Comparison of ENCODE assay signal across 10 mouse cellular contexts in the genomic region with DNA sequence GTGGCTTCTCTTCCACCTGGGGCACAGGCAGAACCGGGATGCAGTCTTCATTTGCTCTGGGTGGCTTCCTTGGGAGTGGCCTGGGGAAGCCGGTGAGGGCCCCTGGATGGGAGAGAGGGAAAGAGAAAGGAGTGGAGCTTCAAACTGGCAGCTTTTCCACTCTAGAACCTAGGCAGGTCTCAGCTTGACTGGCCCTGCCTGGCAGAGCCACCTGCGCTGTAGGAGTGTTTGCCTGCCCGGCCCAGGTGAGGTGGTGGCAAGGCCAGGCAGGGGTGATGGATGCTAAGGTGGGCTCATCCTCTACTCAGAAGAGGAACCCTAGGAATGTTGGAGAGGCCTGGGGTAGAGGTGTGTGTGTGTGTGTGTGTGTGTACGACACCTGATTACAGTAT. TPM values are rescaled to one million over a fixed set of nuclear protein-coding genes. Genes with fewer than 3 reads are reported as not detected.
DNase-seq lines count a peak whose midpoint lies in the region; ATAC-seq and TF ChIP-seq lines count a peak whose summit lies in the region.
"Had no signal": no experiment of that assay in that cellular context is flagged by ENCODE, and none has a peak within 500 bp of the region (broad histone marks: within the 10 kb centered on the region; RNA-seq: fewer than 3 reads in every experiment).

No protein-coding gene starts in this region.

- TF ChIP-seq POLR2A in heart, adult 2 months (IDR thresholded peaks at IDR 0.05; ENCODE audit: insufficient read depth, low read depth, low read length): no peak

- H3K4me3 ChIP-seq in heart, adult 2 months: peak overlapping the region; percentile 67
- H3K4me3 ChIP-seq in heart, embryonic 12.5 days: no peak overlapping the region
- H3K4me3 ChIP-seq in layer of hippocampus, adult 2 months: peak overlapping the region; percentile 52
- peak overlapping the region; percentile 32 for H3K4me3 ChIP-seq in E14TG2a.4 (replicated peaks; ENCODE audit: low read length)
- H3K4me3 ChIP-seq in liver, embryonic 11.5 days (ENCODE audit: low read depth, low read length): 0 out of 2 replicates have a peak overlapping the region, but pooled peaks have one; percentile 17
- no peak overlapping the region for H3K4me3 ChIP-seq in midbrain, embryonic 13.5 days (replicated peaks)
- H3K4me3 ChIP-seq: forebrain, embryonic 12.5 days; limb, embryonic 12.5 days had no signal

- no peaks in the 10 kb centered on the region for H3K36me3 ChIP-seq in heart, adult 2 months (ENCODE audit: control insufficient read depth, insufficient read depth, low read length)
- no peaks in the 10 kb centered on the region for H3K36me3 ChIP-seq in heart, embryonic 12.5 days
- no peaks in the 10 kb centered on the region for H3K36me3 ChIP-seq in E14TG2a.4 (ENCODE audit: insufficient read depth, low read length)
- no peaks in the 10 kb centered on the region for H3K36me3 ChIP-seq in liver, embryonic 11.5 days (ENCODE audit: control insufficient read depth, insufficient read depth, low read length)
- no peaks in the 10 kb centered on the region for H3K36me3 ChIP-seq in midbrain, embryonic 13.5 days
- H3K36me3 ChIP-seq: forebrain, embryonic 12.5 days; limb, embryonic 12.5 days had no signal

- no peak for TF ChIP-seq EP300 in heart, adult 2 months (IDR thresholded peaks at IDR 0.05; ENCODE audit: insufficient read depth, low read depth, low read length)

- 63% methylated on average over 5 of the region's 5 CpGs for WGBS in heart, adult 2 months
- WGBS in heart, embryonic 12.5 days: 74% methylated on average over 5 of the region's 5 CpGs
- 72% methylated on average over 5 of the region's 5 CpGs for WGBS in liver, embryonic 11.5 days
- 92% methylated on average over 5 of the region's 5 CpGs for WGBS in midbrain, embryonic 13.5 days

- H3K79me2 ChIP-seq in heart, adult 2 months (replicated peaks; ENCODE audit: control insufficient read depth, insufficient read depth, low read length): peaks cover 3% of the 10 kb centered on the region; the same call in 1 of the 2 replicates

- peak overlapping the region; percentile 94 for H3K27ac ChIP-seq in heart, adult 2 months
- H3K27ac ChIP-seq in heart, embryonic 12.5 days (ENCODE audit: poor library complexity, severe bottlenecking): no peak overlapping the region
- peak overlapping the region; percentile 92 for H3K27ac ChIP-seq in layer of hippocampus, adult 2 months
- no peak overlapping the region for H3K27ac ChIP-seq in liver, embryonic 11.5 days (ENCODE audit: low read depth, low read length)
- no peak overlapping the region for H3K27ac ChIP-seq in midbrain, embryonic 13.5 days
- H3K27ac ChIP-seq: forebrain, embryonic 12.5 days; limb, embryonic 12.5 days had no signal

- H3K4me2 ChIP-seq in heart, embryonic 12.5 days: no peak overlapping the region
- peak overlapping the region; percentile 26 for H3K4me2 ChIP-seq in liver, embryonic 11.5 days
- H3K4me2 ChIP-seq in midbrain, embryonic 13.5 days (replicated peaks): no peak overlapping the region
- H3K4me2 ChIP-seq: forebrain, embryonic 12.5 days; limb, embryonic 12.5 days had no signal

- H3K4me1 ChIP-seq in heart, adult 2 months (ENCODE audit: control insufficient read depth, insufficient read depth, low read length): peaks cover 10% of the 10 kb centered on the region
- no peaks in the 10 kb centered on the region; the same call in 1 of the 2 replicates for H3K4me1 ChIP-seq in heart, embryonic 12.5 days (replicated peaks)
- H3K4me1 ChIP-seq in E14TG2a.4 (replicated peaks; ENCODE audit: low read depth, low read length): peaks cover 54% of the 10 kb centered on the region
- no peaks in the 10 kb centered on the region for H3K4me1 ChIP-seq in liver, embryonic 11.5 days (replicated peaks; ENCODE audit: control insufficient read depth, insufficient read depth, low read length)
- H3K4me1 ChIP-seq in midbrain, embryonic 13.5 days (replicated peaks): peaks cover 13% of the 10 kb centered on the region

- H3K9ac ChIP-seq in heart, adult 2 months (ENCODE audit: low read depth, low read length): peak overlapping the region; percentile 69
- no peak overlapping the region for H3K9ac ChIP-seq in heart, embryonic 12.5 days
- H3K9ac ChIP-seq in liver, embryonic 11.5 days (ENCODE audit: low read depth, low read length): no peak overlapping the region
- H3K9ac ChIP-seq in midbrain, embryonic 13.5 days (replicated peaks): no peak overlapping the region
- H3K9ac ChIP-seq: forebrain, embryonic 12.5 days; limb, embryonic 12.5 days had no signal

- no peak for ATAC-seq in heart, embryonic 12.5 days (ENCODE audit: insufficient number of reproducible peaks, low FRiP score)
- ATAC-seq in liver, embryonic 11.5 days (replicated peaks; ENCODE audit: low FRiP score): no peak
- ATAC-seq in midbrain, embryonic 13.5 days: no peak

- H3K9me3 ChIP-seq in heart, embryonic 12.5 days (replicated peaks): no peaks in the 10 kb centered on the region
- H3K9me3 ChIP-seq in E14TG2a.4 (ENCODE audit: low read length): no peaks in the 10 kb centered on the region
- H3K9me3 ChIP-seq in liver, embryonic 11.5 days (ENCODE audit: control insufficient read depth, low read length): no peaks in the 10 kb centered on the region
- H3K9me3 ChIP-seq in midbrain, embryonic 13.5 days: no peaks in the 10 kb centered on the region
- H3K9me3 ChIP-seq: forebrain, embryonic 12.5 days; limb, embryonic 12.5 days had no signal

- intact Hi-C loops in heart, adult 2 months (cut with DNase I): no loop called here

- no peak for TF ChIP-seq CTCF in heart, adult 2 months (IDR thresholded peaks at IDR 0.05)
- no peak for TF ChIP-seq CTCF in layer of hippocampus, adult 2 months (conservative IDR thresholded peaks at IDR 0.05)
- no peak for TF ChIP-seq CTCF in E14TG2a.4 (conservative IDR thresholded peaks at IDR 0.05; ENCODE audit: low read length)

- no peak for DNase-seq in heart, adult 2 months
- DNase-seq in layer of hippocampus, adult 2 months (ENCODE audit: low spot score in 2 of 2): no peak
- no peak for DNase-seq in layer of hippocampus, postnatal 25 days (ENCODE audit: extremely low spot score in 1 of 2, low spot score in 1 of 2)
- no peak for DNase-seq in liver, embryonic 11.5 days (ENCODE audit: low spot score)
- no peak for DNase-seq in embryo, embryonic 9.5 days (ENCODE audit: extremely low spot score)

- H3K27me3 ChIP-seq in heart, adult 2 months (ENCODE audit: control insufficient read depth, insufficient read depth, low read length): no peaks in the 10 kb centered on the region
- peaks cover 12% of the 10 kb centered on the region for H3K27me3 ChIP-seq in heart, embryonic 12.5 days (replicated peaks)
- H3K27me3 ChIP-seq in E14TG2a.4 (ENCODE audit: insufficient read depth, low read length): peaks cover 34% of the 10 kb centered on the region
- no peaks in the 10 kb centered on the region for H3K27me3 ChIP-seq in liver, embryonic 11.5 days (replicated peaks; ENCODE audit: control insufficient read depth, insufficient read depth, low read length)
- no peaks in the 10 kb centered on the region for H3K27me3 ChIP-seq in midbrain, embryonic 13.5 days

RNA-seq across cellular contexts. Expression of gene S100a16, which starts 0.8 kb away (rescaled TPM):
- 10 to 100 TPM; 65.5 to 69.6 TPM for total RNA-seq in heart, adult 2 months (2021)
- 75.2 and 98.3 TPM in 2 replicates for polyA plus RNA-seq in heart, adult 2 months (2012; rRNA removed)
- polyA plus RNA-seq in heart, embryonic 12.5 days (2016; fragmentation: Nextera tagmentation; extraction: Ambion mirVana): 30.6 and 31.9 TPM in 2 replicates
- total RNA-seq in layer of hippocampus, adult 2 months (2021): 10 to 100 TPM; 79.0 to 82.8 TPM
- 100 to 1,000 TPM; 101 to 107 TPM for total RNA-seq in layer of hippocampus, postnatal 25 days (2021)
- 52.5 and 58.1 TPM in 2 replicates for polyA plus RNA-seq in liver, embryonic 11.5 days (2014; fragmentation: Nextera tagmentation; extraction: Ambion mirVana)
- polyA plus RNA-seq in midbrain, embryonic 13.5 days (2015; fragmentation: Nextera tagmentation; extraction: Ambion mirVana): 33.7 and 39.5 TPM in 2 replicates

RNA-seq across cellular contexts. Expression of gene S100a14, which starts 11.2 kb away (rescaled TPM):
- under 1 TPM; 0.23 to 0.50 TPM for total RNA-seq in heart, adult 2 months (2021)
- 0.57 TPM in 1 of 2 replicates, not detected in the other for polyA plus RNA-seq in heart, adult 2 months (2012; rRNA removed)
- not detected in 2 replicates for polyA plus RNA-seq in heart, embryonic 12.5 days (2016; fragmentation: Nextera tagmentation; extraction: Ambion mirVana)
- total RNA-seq in layer of hippocampus, adult 2 months (2021): under 1 TPM; 0.49 to 0.95 TPM
- total RNA-seq in layer of hippocampus, postnatal 25 days (2021): under 1 TPM; 0.39 to 0.42 TPM
- not detected in 2 replicates for polyA plus RNA-seq in liver, embryonic 11.5 days (2014; fragmentation: Nextera tagmentation; extraction: Ambion mirVana)
- polyA plus RNA-seq in midbrain, embryonic 13.5 days (2015; fragmentation: Nextera tagmentation; extraction: Ambion mirVana): not detected in 2 replicates

RNA-seq across cellular contexts. Expression of gene S100a3, which starts 22.5 kb away (rescaled TPM):
- not detected for total RNA-seq in heart, adult 2 months (2021)
- 0.32 and 0.37 TPM in 2 replicates for polyA plus RNA-seq in heart, adult 2 months (2012; rRNA removed)
- 0.30 and 0.55 TPM in 2 replicates for polyA plus RNA-seq in heart, embryonic 12.5 days (2016; fragmentation: Nextera tagmentation; extraction: Ambion mirVana)
- under 1 TPM; 0.64 to 0.79 TPM for total RNA-seq in layer of hippocampus, adult 2 months (2021)
- 1 to 10 TPM; 1.9 to 2.1 TPM for total RNA-seq in layer of hippocampus, postnatal 25 days (2021)
- not detected in 2 replicates for polyA plus RNA-seq in liver, embryonic 11.5 days (2014; fragmentation: Nextera tagmentation; extraction: Ambion mirVana)
- polyA plus RNA-seq in midbrain, embryonic 13.5 days (2015; fragmentation: Nextera tagmentation; extraction: Ambion mirVana): not detected in 2 replicates
- polyA plus RNA-seq: forebrain, embryonic 12.5 days had no signal

RNA-seq across cellular contexts. Expression of gene S100a13, which starts 23.7 kb away (rescaled TPM):
- total RNA-seq in heart, adult 2 months (2021): 10 to 100 TPM; 28.3 to 29.6 TPM
- 56.7 and 78.0 TPM in 2 replicates for polyA plus RNA-seq in heart, adult 2 months (2012; rRNA removed)
- 71.4 and 74.1 TPM in 2 replicates for polyA plus RNA-seq in heart, embryonic 12.5 days (2016; fragmentation: Nextera tagmentation; extraction: Ambion mirVana)
- total RNA-seq in layer of hippocampus, adult 2 months (2021): 10 to 100 TPM; 20.2 to 20.6 TPM
- 10 to 100 TPM; 22.6 to 27.6 TPM for total RNA-seq in layer of hippocampus, postnatal 25 days (2021)
- polyA plus RNA-seq in liver, embryonic 11.5 days (2014; fragmentation: Nextera tagmentation; extraction: Ambion mirVana): 21.4 and 22.7 TPM in 2 replicates
- 7.7 and 9.9 TPM in 2 replicates for polyA plus RNA-seq in midbrain, embryonic 13.5 days (2015; fragmentation: Nextera tagmentation; extraction: Ambion mirVana)

RNA-seq across cellular contexts. Expression of gene S100a1, which starts 23.7 kb away (rescaled TPM):
- 1,000 to 10,000 TPM in 1 of 2 experiments, 100 to 1,000 TPM in 1; 871 to 1,070 TPM for total RNA-seq in heart, adult 2 months (2021)
- 1,425 and 1,426 TPM in 2 replicates for polyA plus RNA-seq in heart, adult 2 months (2012; rRNA removed)
- polyA plus RNA-seq in heart, embryonic 12.5 days (2016; fragmentation: Nextera tagmentation; extraction: Ambion mirVana): 145 and 148 TPM in 2 replicates
- total RNA-seq in layer of hippocampus, adult 2 months (2021): 10 to 100 TPM; 89.9 to 92.1 TPM
- 100 to 1,000 TPM in 1 of 2 experiments, 10 to 100 TPM in 1; 92.6 to 106 TPM for total RNA-seq in layer of hippocampus, postnatal 25 days (2021)
- 16.5 and 21.9 TPM in 2 replicates for polyA plus RNA-seq in liver, embryonic 11.5 days (2014; fragmentation: Nextera tagmentation; extraction: Ambion mirVana)
- 4.7 and 6.9 TPM in 2 replicates for polyA plus RNA-seq in midbrain, embryonic 13.5 days (2015; fragmentation: Nextera tagmentation; extraction: Ambion mirVana)

Comparison
In these comparisons a context has a peak if more than half of its experiments do, and no peak if none do; other contexts are left out.
1. H3K27ac ChIP-seq: peak in heart, adult 2 months (single experiment) and layer of hippocampus, adult 2 months (single experiment); none in heart, embryonic 12.5 days (single experiment), liver, embryonic 11.5 days (single experiment) and midbrain, embryonic 13.5 days (single experiment).
2. H3K4me3 ChIP-seq: peak in heart, adult 2 months (single experiment), layer of hippocampus, adult 2 months (single experiment), E14TG2a.4 (single experiment) and liver, embryonic 11.5 days (single experiment); none in heart, embryonic 12.5 days (single experiment) and midbrain, embryonic 13.5 days (single experiment).